Mouse (Mus musculus) liver, embryonic 14.5 days (tissue): ENCODE measurements around the gene Aarsd1.

Source experiments
- CTCF ChIP-seq: IDR thresholded peaks from 2 replicates; pipeline ENCODE4 v1.5.1; 2016; ENCODE audit warnings: antibody characterized with exemption, low read depth, control low read depth
- EP300 ChIP-seq: IDR thresholded peaks from 2 replicates; pipeline ENCODE4 v1.6.1; 2016; ENCODE audit warnings: antibody characterized with exemption, low read depth

DNA sequence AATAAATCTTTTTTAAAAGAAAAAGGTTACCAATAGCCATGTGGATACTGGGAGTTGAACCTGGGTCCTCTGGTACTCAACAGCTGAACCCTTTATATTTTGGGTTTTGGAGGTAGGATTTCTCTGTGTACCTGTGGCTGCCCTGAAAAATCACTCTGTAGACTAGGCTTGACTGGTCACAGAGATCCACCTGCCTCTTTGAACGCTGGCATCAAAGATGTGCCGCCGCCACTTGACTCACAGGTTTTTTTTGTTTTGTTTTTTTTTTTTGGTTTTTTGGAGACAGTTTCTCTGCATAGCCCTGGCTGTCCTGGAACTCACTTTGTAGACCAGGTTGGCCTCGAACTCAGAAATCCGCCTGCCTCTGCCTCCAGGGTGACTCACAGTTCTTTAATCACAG, 30.4 kb upstream of the Aarsd1 start:
- TF ChIP-seq CTCF = no peak
- no peak for TF ChIP-seq EP300
